In genomic region chr9:83630341-83630740, GRCm38 (mm10) we compare ENCODE assay signal across 28 mouse cellular contexts.
A peak's percentile ranks its signal among the peaks of the same experiment; 100 is the strongest.
DNase-seq lines count a peak whose midpoint lies in the region; ATAC-seq and TF ChIP-seq lines count a peak whose summit lies in the region.
"Had no signal": no experiment of that assay in that cellular context is flagged by ENCODE, and none has a peak within 500 bp of the region (broad histone marks: within the 10 kb centered on the region; RNA-seq: fewer than 3 reads in every experiment).

No protein-coding gene starts in this region.

- H3K36me3 ChIP-seq in heart, embryonic 11.5 days (ENCODE audit: control insufficient read depth, insufficient read depth, low read length), result no peaks in the 10 kb centered on the region
- no peaks in the 10 kb centered on the region for H3K36me3 ChIP-seq in midbrain, embryonic 13.5 days
- H3K36me3 ChIP-seq in midbrain, embryonic 14.5 days (ENCODE audit: control insufficient read depth, insufficient read depth, low read length), result no peaks in the 10 kb centered on the region
- H3K36me3 ChIP-seq: embryonic facial prominence, embryonic 10.5 days; embryonic facial prominence, embryonic 12.5 days; forebrain, embryonic 10.5 days; forebrain, embryonic 12.5 days; G1E had no signal

- H3K4me3 ChIP-seq in heart, embryonic 11.5 days (ENCODE audit: low read depth, low read length), result no peak overlapping the region
- no peak overlapping the region for H3K4me3 ChIP-seq in midbrain, embryonic 13.5 days (replicated peaks)
- no peak overlapping the region for H3K4me3 ChIP-seq in midbrain, embryonic 14.5 days (replicated peaks; ENCODE audit: low read depth, low read length)
- H3K4me3 ChIP-seq in gastrocnemius, adult 2 months, result no peak overlapping the region
- H3K4me3 ChIP-seq: embryonic facial prominence, embryonic 10.5 days; embryonic facial prominence, embryonic 12.5 days; erythroblast, embryonic 14.5 days; forebrain, embryonic 10.5 days; forebrain, embryonic 12.5 days had no signal

- intact Hi-C loops in gastrocnemius, adult 2 months (cut with DNase I), result no loop called here

- WGBS in heart, embryonic 11.5 days (ENCODE audit: insufficient replicate concordance), result 78% methylated on average over 6 of the region's 6 CpGs
- WGBS in midbrain, embryonic 13.5 days, result 84% methylated on average over 6 of the region's 6 CpGs
- WGBS in midbrain, embryonic 14.5 days, result 84% methylated on average over 6 of the region's 6 CpGs

- no peak overlapping the region for H3K9ac ChIP-seq in heart, embryonic 11.5 days (ENCODE audit: low read depth, low read length)
- H3K9ac ChIP-seq in midbrain, embryonic 13.5 days (replicated peaks), result no peak overlapping the region
- no peak overlapping the region for H3K9ac ChIP-seq in midbrain, embryonic 14.5 days (replicated peaks; ENCODE audit: low read length)
- H3K9ac ChIP-seq: embryonic facial prominence, embryonic 12.5 days; forebrain, embryonic 12.5 days had no signal

- 0 out of 2 replicates have a peak, but pooled peaks cover 2% of the 10 kb centered on the region for H3K4me1 ChIP-seq in heart, embryonic 11.5 days (ENCODE audit: control insufficient read depth, insufficient read depth, low read length)
- peaks cover 14% of the 10 kb centered on the region for H3K4me1 ChIP-seq in midbrain, embryonic 13.5 days (replicated peaks)
- H3K4me1 ChIP-seq in midbrain, embryonic 14.5 days (ENCODE audit: control insufficient read depth, insufficient read depth, low read length), result peaks cover 10% of the 10 kb centered on the region; the same call in 1 of the 2 replicates

- DNase-seq in heart, adult 11 months, result peak; percentile 33
- DNase-seq in midbrain, embryonic 14.5 days, result no peak
- peak; percentile 30 for DNase-seq in 3134 (ENCODE audit: extremely low read depth, insufficient read length, low spot score)
- no peak for DNase-seq in gastrocnemius, adult 2 months
- DNase-seq: adrenal gland, adult 8-10 months; adrenal gland, postnatal 14 days; adrenal gland, postnatal 36 days; B cell, adult 2 months; cerebellum, adult 11-12 months; cerebellum, adult 2 months; cerebellum, adult 9-11 months; cerebellum, postnatal 14 days; cerebellum, postnatal 36 days had no signal

- TF ChIP-seq CTCF in gastrocnemius, adult 2 months (IDR thresholded peaks at IDR 0.05), result no peak

- no peak overlapping the region for H3K4me2 ChIP-seq in heart, embryonic 11.5 days
- H3K4me2 ChIP-seq in midbrain, embryonic 13.5 days (replicated peaks), result no peak overlapping the region
- H3K4me2 ChIP-seq in midbrain, embryonic 14.5 days (ENCODE audit: low read length), result no peak overlapping the region
- H3K4me2 ChIP-seq: embryonic facial prominence, embryonic 12.5 days; forebrain, embryonic 12.5 days had no signal

- no peak for ATAC-seq in heart, embryonic 11.5 days (replicated peaks; ENCODE audit: insufficient number of reproducible peaks, low FRiP score, low TSS enrichment)
- ATAC-seq in midbrain, embryonic 13.5 days, result no peak
- no peak for ATAC-seq in midbrain, embryonic 14.5 days (ENCODE audit: low FRiP score, low TSS enrichment)
- ATAC-seq in granulocyte monocyte progenitor cell, adult 5-6 weeks (replicated peaks; ENCODE audit: poor library complexity, severe bottlenecking), result peak; percentile 65
- no peak for ATAC-seq in erythroblast, adult 5-6 weeks (replicated peaks; ENCODE audit: low FRiP score, poor library complexity, severe bottlenecking)
- ATAC-seq: activated CD4-positive, CD25-positive, alpha-beta regulatory T cell, adult 4 months; CD4-positive, CD25-positive, alpha-beta regulatory T cell, adult 4 months; forebrain, embryonic 16.5 days; Patski had no signal

- no peaks in the 10 kb centered on the region for H3K9me3 ChIP-seq in heart, embryonic 11.5 days (replicated peaks; ENCODE audit: control insufficient read depth, low read length)
- H3K9me3 ChIP-seq in midbrain, embryonic 13.5 days, result no peaks in the 10 kb centered on the region
- H3K9me3 ChIP-seq in midbrain, embryonic 14.5 days (ENCODE audit: control insufficient read depth, low read length), result no peaks in the 10 kb centered on the region
- H3K9me3 ChIP-seq: embryonic facial prominence, embryonic 10.5 days; embryonic facial prominence, embryonic 12.5 days; forebrain, embryonic 10.5 days; forebrain, embryonic 12.5 days; G1E had no signal

- no peak overlapping the region for H3K27ac ChIP-seq in heart, embryonic 11.5 days (ENCODE audit: low read depth, low read length)
- peak overlapping the region; percentile 26; the same call in 1 of the 2 replicates for H3K27ac ChIP-seq in midbrain, embryonic 13.5 days
- no peak overlapping the region for H3K27ac ChIP-seq in midbrain, embryonic 14.5 days (replicated peaks; ENCODE audit: low read depth, low read length)
- H3K27ac ChIP-seq in gastrocnemius, adult 2 months, result no peak overlapping the region
- H3K27ac ChIP-seq: embryonic facial prominence, embryonic 10.5 days; embryonic facial prominence, embryonic 12.5 days; forebrain, embryonic 10.5 days; forebrain, embryonic 12.5 days had no signal

- no peaks in the 10 kb centered on the region for H3K27me3 ChIP-seq in heart, embryonic 11.5 days (ENCODE audit: control insufficient read depth, insufficient read depth, low read length)
- H3K27me3 ChIP-seq in midbrain, embryonic 13.5 days, result no peaks in the 10 kb centered on the region
- no peaks in the 10 kb centered on the region for H3K27me3 ChIP-seq in midbrain, embryonic 14.5 days (ENCODE audit: control insufficient read depth, insufficient read depth, low read length)
- H3K27me3 ChIP-seq: CH12.LX; embryonic facial prominence, embryonic 12.5 days; forebrain, embryonic 12.5 days; Patski had no signal

Comparison
In these comparisons a context has a peak if more than half of its experiments do, and no peak if none do; other contexts are left out.
1. DNase-seq: peak in heart, adult 11 months (single experiment) and 3134 (single experiment); none in midbrain, embryonic 14.5 days (single experiment) and gastrocnemius, adult 2 months (single experiment).